Mouse (Mus musculus) MEL (cell line): ENCODE results near the gene Cisd3. TPM values are rescaled to one million over a fixed set of nuclear protein-coding genes. Genes with fewer than 3 reads are reported as not detected.
A peak's percentile ranks its signal among the peaks of the same experiment; 100 is the strongest.
"Not testable (repeated sequence)": the region's sequence is repeated elsewhere in the genome, so short reads cannot be mapped to it uniquely, and the experiment has no call there.

Experiments
- DNase-seq: peaks from one replicate; pipeline ENCODE4 v3.0.0; 2011; ENCODE audit warnings: low read depth, low spot score
- H3K27ac ChIP-seq: 2 replicates; pipeline ENCODE4 v1.5.1; 2012; ENCODE audit warnings: low read depth, mild to moderate bottlenecking, control low read depth, low read length, moderate library complexity; ENCODE audit not compliant: control insufficient read depth
- H3K27me3 ChIP-seq, 2 experiments: fragments of 150-350 bp in 1 of 2; sonication (generic) in 1 of 2; 2 replicates each; pipeline ENCODE4 v1.6.1; 2012; ENCODE audit warnings: low read length in 2 of 2, mild to moderate bottlenecking in 2 of 2, improper control_type of control experiment in 1 of 2, moderate library complexity in 1 of 2; ENCODE audit not compliant: insufficient read depth in 2 of 2, control insufficient read depth in 1 of 2
- H3K36me3 ChIP-seq, 2 experiments: 2 replicates each; pipeline ENCODE4 v1.6.1; 2012 to 2014; ENCODE audit warnings: low read length in 2 of 2, improper control_type of control experiment in 1 of 2, inconsistent platforms in 1 of 2, mild to moderate bottlenecking in 1 of 2; ENCODE audit not compliant: insufficient read depth in 2 of 2, control insufficient read depth in 1 of 2
- H3K4me1 ChIP-seq, 2 experiments: fragments of 150-350 bp in 1 of 2; sonication (generic) in 1 of 2; 2 replicates each; pipeline ENCODE4 v1.6.1; 2012; ENCODE audit warnings: low read length in 2 of 2, improper control_type of control experiment in 1 of 2, mild to moderate bottlenecking in 1 of 2; ENCODE audit not compliant: insufficient read depth in 2 of 2, control insufficient read depth in 1 of 2
- H3K4me3 ChIP-seq, 2 experiments: fragments of 150-350 bp in 1 of 2; sonication (generic) in 1 of 2; 2 replicates each; pipeline ENCODE4 v1.5.1; 2012; ENCODE audit warnings: low read depth in 2 of 2, low read length in 2 of 2, mild to moderate bottlenecking in 2 of 2, moderate library complexity in 2 of 2, control low read depth in 1 of 2, improper control_type of control experiment in 1 of 2; ENCODE audit not compliant: control insufficient read depth in 1 of 2, insufficient read depth in 1 of 2
- H3K79me2 ChIP-seq: 2 replicates; pipeline ENCODE4 v1.6.1; 2012; ENCODE audit warnings: mild to moderate bottlenecking, low read length, moderate library complexity; ENCODE audit not compliant: control insufficient read depth, poor library complexity, insufficient read depth
- H3K9ac ChIP-seq: 2 replicates; pipeline ENCODE4 v1.6.1; 2012; ENCODE audit warnings: low read depth, mild to moderate bottlenecking, control low read depth, low read length, moderate library complexity; ENCODE audit not compliant: control insufficient read depth, poor library complexity, severe bottlenecking
- H3K9me3 ChIP-seq: fragments of 150-350 bp; sonication (generic); replicated peaks from 2 replicates; pipeline ENCODE4 v1.6.1; 2012; ENCODE audit warnings: mild to moderate bottlenecking, low read length, improper control_type of control experiment, moderate library complexity; ENCODE audit not compliant: insufficient read depth
- BHLHE40 ChIP-seq: IDR thresholded peaks from 2 replicates; pipeline ENCODE4 v1.6.1; 2012; ENCODE audit warnings: low read depth, mild to moderate bottlenecking, inconsistent platforms, low read length, improper control_type of control experiment, borderline replicate concordance
- CTCF ChIP-seq, 3 experiments: IDR thresholded peaks in 2 of 3; conservative IDR thresholded peaks in 1 of 3; 2 replicates each; pipeline ENCODE4 v1.5.1; 2011 to 2012; ENCODE audit warnings: low read length in 3 of 3, low read depth in 2 of 3, mild to moderate bottlenecking in 2 of 3, improper control_type of control experiment in 1 of 3, inconsistent platforms in 1 of 3, mixed read lengths in 1 of 3, moderate library complexity in 1 of 3; ENCODE audit not compliant: control insufficient read depth in 1 of 3, insufficient read depth in 1 of 3, poor library complexity in 1 of 3, severe bottlenecking in 1 of 3
- EP300 ChIP-seq, 2 experiments: IDR thresholded peaks; 2 replicates each; pipeline ENCODE4 v1.6.1; 2011; ENCODE audit warnings: improper control_type of control experiment in 2 of 2, low read length in 2 of 2, low read depth in 1 of 2, mild to moderate bottlenecking in 1 of 2
- HCFC1 ChIP-seq: IDR thresholded peaks from 2 replicates; pipeline ENCODE4 v1.6.1; 2012; ENCODE audit warnings: low read depth, mild to moderate bottlenecking, inconsistent platforms, low read length, improper control_type of control experiment, moderate library complexity
- MAX ChIP-seq: IDR thresholded peaks from 2 replicates; pipeline ENCODE4 v1.6.1; 2011; ENCODE audit warnings: low read length, improper control_type of control experiment
- MEF2A ChIP-seq: IDR thresholded peaks from 2 replicates; pipeline ENCODE4 v1.6.1; 2014; ENCODE audit warnings: low read depth, mild to moderate bottlenecking, inconsistent platforms, low read length, improper control_type of control experiment; ENCODE audit not compliant: poor library complexity, insufficient replicate concordance, severe bottlenecking; ENCODE audit errors: extremely low read depth
- MYC ChIP-seq: IDR thresholded peaks from 2 replicates; pipeline ENCODE4 v1.6.1; 2011; ENCODE audit warnings: low read depth, mild to moderate bottlenecking, low read length, improper control_type of control experiment, moderate library complexity
- NELFE ChIP-seq: IDR thresholded peaks from 2 replicates; pipeline ENCODE4 v1.6.1; 2011; ENCODE audit warnings: low read depth, low read length, improper control_type of control experiment
- POLR2A ChIP-seq, 2 experiments: IDR thresholded peaks; 2 replicates each; pipeline ENCODE4 v1.6.1; 2011 to 2012; ENCODE audit warnings: low read length in 2 of 2, mild to moderate bottlenecking in 2 of 2, control low read depth in 1 of 2, improper control_type of control experiment in 1 of 2, low read depth in 1 of 2, moderate library complexity in 1 of 2; ENCODE audit not compliant: control insufficient read depth in 1 of 2, insufficient read depth in 1 of 2, poor library complexity in 1 of 2
- SIN3A ChIP-seq: IDR thresholded peaks from 2 replicates; pipeline ENCODE4 v1.6.1; 2012; ENCODE audit warnings: low read length, improper control_type of control experiment, inconsistent platforms
- SMC3 ChIP-seq: IDR thresholded peaks from 2 replicates; pipeline ENCODE4 v1.6.1; 2011; ENCODE audit warnings: low read depth, low read length, improper control_type of control experiment
- TBP ChIP-seq: IDR thresholded peaks from 2 replicates; pipeline ENCODE4 v1.8.0; 2011; ENCODE audit warnings: low read depth, low read length, improper control_type of control experiment
- ZC3H11A ChIP-seq: IDR thresholded peaks from 2 replicates; pipeline ENCODE4 v1.6.1; 2012; ENCODE audit warnings: low read depth, mild to moderate bottlenecking, inconsistent platforms, low read length, improper control_type of control experiment
- ZNF384 ChIP-seq: IDR thresholded peaks from 2 replicates; pipeline ENCODE4 v1.6.1; 2012; ENCODE audit warnings: low read depth, mild to moderate bottlenecking, inconsistent platforms, low read length, improper control_type of control experiment
- polyA plus RNA-seq, 2 experiments: library from polyadenylated mRNA; stranded (reverse) in 1 of 2; unstranded in 1 of 2; fragments of >175 nt in 1 of 2; fragments of >200 nt in 1 of 2; gene quantifications; 2 replicates each; pipeline versions ENCODE4 v1.2.1 to v1.2.4; 2012; ENCODE audit warnings: low replicate concordance in 2 of 2, low read depth in 1 of 2; ENCODE audit not compliant: insufficient read length in 2 of 2, insufficient read depth in 1 of 2, missing spikeins in 1 of 2
- total RNA-seq: library from RNA; depleted of rRNA; stranded (reverse); fragments of 300-350 nt; gene quantifications from 2 replicates; pipeline ENCODE4 v1.2.3, GENCODE M21; 2012

The Cisd3 gene
- total and polyA plus RNA-seq, 3 experiments, result 1.7 to 6.1 TPM; not detected in 1

- H3K27ac ChIP-seq, DNase-seq: not testable (repeated sequence)
- TF ChIP-seq ZNF384, result peak; percentile 43
Measured at GRCm38 (mm10) chr11:97648541-97648940, 37.1 kb upstream of the Cisd3 start.

GRCm38 (mm10) chr11:97650341-97650740 lies 35.3 kb upstream of the Cisd3 start:
- no peak for DNase-seq
- Histone ChIP-seq H3K9ac (no peak overlapping the region), H3K79me2 (no peaks in the 10 kb centered on the region), H3K4me1 (no peaks in the 10 kb centered on the region), H3K27ac (no peak overlapping the region), H3K27me3 (no peaks in the 10 kb centered on the region; a peak in 1 of 4 replicates), H3K4me3 (no peak overlapping the region), H3K9me3 (no peaks in the 10 kb centered on the region), H3K36me3 (no peaks in the 10 kb centered on the region)
- TF ChIP-seq ZNF384, result no peak
- TF ChIP-seq SMC3, result no peak
- no peak for TF ChIP-seq SIN3A
- TF ChIP-seq BHLHE40, result no peak
- no peak for TF ChIP-seq HCFC1
- TF ChIP-seq MEF2A, result no peak
- TF ChIP-seq ZC3H11A, result no peak
- TF ChIP-seq MAX, result no peak
- TF ChIP-seq CTCF (IDR thresholded peaks at IDR 0.05 in 2 of 3, conservative IDR thresholded peaks at IDR 0.05 in 1 of 3; ENCODE audit: control insufficient read depth in 1 of 3, insufficient read depth in 1 of 3, low read depth in 2 of 3, low read length in 3 of 3, poor library complexity in 1 of 3, severe bottlenecking in 1 of 3), result no peak
- TF ChIP-seq NELFE, result no peak
- no peak for TF ChIP-seq MYC
- no peak for TF ChIP-seq EP300 (IDR thresholded peaks at IDR 0.05; ENCODE audit: low read depth in 1 of 2, low read length in 2 of 2)

More at GRCm38 (mm10) chr11:97648541-97648940, 37.1 kb upstream of the Cisd3 start:
- H3K9me3 ChIP-seq, H3K4me3 ChIP-seq, H3K4me1 ChIP-seq, H3K27me3 ChIP-seq, H3K79me2 ChIP-seq, H3K36me3 ChIP-seq, H3K9ac ChIP-seq: not testable (repeated sequence)

- not testable (repeated sequence) for H3K79me2 ChIP-seq, H3K27ac ChIP-seq, H3K9ac ChIP-seq, H3K4me3 ChIP-seq, H3K36me3 ChIP-seq, H3K4me1 ChIP-seq, H3K9me3 ChIP-seq, H3K27me3 ChIP-seq
- TF ChIP-seq POLR2A (IDR thresholded peaks at IDR 0.05; ENCODE audit: control insufficient read depth in 1 of 2, insufficient read depth in 1 of 2, low read depth in 1 of 2, low read length in 2 of 2, poor library complexity in 1 of 2) (peak in 1 of 2 experiments; percentile 45; a peak in 1 of 4 replicates), TBP (peak; percentile 92)
- peak; percentile 69 for DNase-seq
Measured at GRCm38 (mm10) chr11:97653376-97653775, 32.2 kb upstream of the Cisd3 start.
